Mouse (Mus musculus): ENCODE measurements around the gene Gal3st2b. TPM values are rescaled to one million over a fixed set of nuclear protein-coding genes. Genes with fewer than 3 reads are reported as not detected.
"Not testable (repeated sequence)": the region's sequence is repeated elsewhere in the genome, so short reads cannot be mapped to it uniquely, and the experiment has no call there.

Gene Gal3st2b
- polyA plus RNA-seq, 1 experiment from 2014 or later = not detected

DNA sequence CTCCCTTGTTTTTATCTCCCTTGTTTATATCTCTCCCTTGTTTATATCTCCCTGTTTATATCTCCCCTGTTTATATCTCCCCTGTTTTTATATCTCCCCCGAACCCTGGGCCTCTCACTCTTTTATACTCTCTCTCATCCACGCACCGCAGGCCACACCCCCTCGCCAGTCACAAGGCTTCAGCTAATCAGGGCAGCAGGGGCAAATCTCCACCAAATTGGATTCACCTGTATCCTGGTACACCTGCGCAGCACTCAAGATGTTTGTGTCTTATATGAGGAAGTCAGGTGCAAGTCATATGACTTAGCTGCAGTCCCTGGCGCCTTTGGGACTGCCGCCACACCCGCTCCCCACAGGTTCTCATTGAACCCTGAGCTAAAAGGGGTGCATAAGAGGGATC lies 72.1 kb downstream of the Gal3st2b start, which contains the start of gene Gal3st2c:
Gal3st2c (plus strand) TSS at position 301 of the 400 bp plus-strand sequence.
- ATAC-seq (replicated peaks; ENCODE audit: insufficient number of reproducible peaks, low FRiP score, low TSS enrichment); H3K27me3 ChIP-seq (ENCODE audit: control insufficient read depth, insufficient read depth, low read length); H3K9me3 ChIP-seq (replicated peaks; ENCODE audit: control insufficient read depth, low read length); H3K27ac ChIP-seq (ENCODE audit: low read depth, low read length); H3K4me3 ChIP-seq (ENCODE audit: low read depth, low read length); H3K36me3 ChIP-seq (ENCODE audit: control insufficient read depth, insufficient read depth, low read length); H3K4me1 ChIP-seq (ENCODE audit: control insufficient read depth, insufficient read depth, low read length); H3K9ac ChIP-seq (ENCODE audit: low read depth, low read length); H3K4me2 ChIP-seq: not testable (repeated sequence)
- WGBS (ENCODE audit: insufficient replicate concordance) = 78% methylated on average over 7 of the region's 8 CpGs

DNA sequence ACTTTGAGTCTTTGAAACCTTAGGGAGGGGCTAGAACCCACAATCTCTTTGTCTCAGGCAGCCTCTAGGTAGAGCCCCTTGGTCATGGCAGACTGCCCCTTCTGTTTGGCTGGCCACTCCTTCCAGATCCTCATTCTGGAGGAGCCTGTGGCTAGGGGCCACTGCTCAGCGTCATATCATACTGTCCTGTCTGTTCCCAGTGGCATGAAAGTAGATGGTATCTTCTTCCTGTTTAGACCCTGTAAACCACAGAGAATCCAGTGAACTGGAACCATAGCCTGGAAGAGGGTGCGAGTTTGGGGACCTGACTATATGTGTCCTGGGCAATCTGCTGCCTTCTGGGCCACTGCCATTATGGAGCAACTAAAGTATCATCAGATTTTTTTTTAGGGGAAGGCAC lies 73.0 kb downstream of the Gal3st2b start:
- H3K27me3 ChIP-seq (ENCODE audit: control insufficient read depth, insufficient read depth, low read length); H3K27ac ChIP-seq (ENCODE audit: low read depth, low read length); ATAC-seq (replicated peaks; ENCODE audit: insufficient number of reproducible peaks, low FRiP score, low TSS enrichment); H3K9me3 ChIP-seq (replicated peaks; ENCODE audit: control insufficient read depth, low read length); H3K4me3 ChIP-seq (ENCODE audit: low read depth, low read length); H3K9ac ChIP-seq (ENCODE audit: low read depth, low read length); H3K4me1 ChIP-seq (ENCODE audit: control insufficient read depth, insufficient read depth, low read length); H3K36me3 ChIP-seq (ENCODE audit: control insufficient read depth, insufficient read depth, low read length); H3K4me2 ChIP-seq: not testable (repeated sequence)
- 74% methylated on average over 2 of the region's 2 CpGs for WGBS (ENCODE audit: insufficient replicate concordance)

DNA sequence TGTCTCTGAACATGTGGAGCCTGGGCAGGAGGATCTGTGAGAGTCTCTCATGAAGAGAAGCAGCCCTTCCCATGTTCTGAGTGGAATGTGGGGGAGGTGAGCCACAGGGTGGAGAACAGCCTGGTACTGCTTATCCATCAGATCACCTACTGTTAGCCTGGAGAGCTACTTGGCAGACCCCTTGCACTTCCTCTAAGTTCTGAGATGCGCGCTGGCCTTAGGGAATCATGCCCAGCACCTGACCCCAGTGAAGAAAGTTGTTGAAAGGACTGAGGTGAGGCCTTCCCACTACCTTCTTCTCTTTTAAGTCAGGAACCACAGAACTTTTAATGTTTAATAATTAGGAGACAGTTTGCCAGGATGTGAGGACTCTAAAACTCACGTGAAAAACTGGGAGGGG lies 73.4 kb downstream of the Gal3st2b start:
- ATAC-seq (replicated peaks; ENCODE audit: insufficient number of reproducible peaks, low FRiP score, low TSS enrichment); H3K4me3 ChIP-seq (ENCODE audit: low read depth, low read length); H3K36me3 ChIP-seq (ENCODE audit: control insufficient read depth, insufficient read depth, low read length); H3K27me3 ChIP-seq (ENCODE audit: control insufficient read depth, insufficient read depth, low read length); H3K9ac ChIP-seq (ENCODE audit: low read depth, low read length); H3K27ac ChIP-seq (ENCODE audit: low read depth, low read length); H3K4me2 ChIP-seq; H3K9me3 ChIP-seq (replicated peaks; ENCODE audit: control insufficient read depth, low read length); H3K4me1 ChIP-seq (ENCODE audit: control insufficient read depth, insufficient read depth, low read length): not testable (repeated sequence)
- WGBS (ENCODE audit: insufficient replicate concordance) = 74% methylated on average over 3 of the region's 3 CpGs

Other genes with a start within 250 kb of the Gal3st2b start
- 29.2 and 33.2 TPM in 2 replicates for gene Bok, start 232.7 kb upstream of the Gal3st2b start, polyA plus RNA-seq (2014; fragmentation: Nextera tagmentation; extraction: Ambion mirVana)
- gene Atg4b, start 166.8 kb upstream of the Gal3st2b start, polyA plus RNA-seq (2014; fragmentation: Nextera tagmentation; extraction: Ambion mirVana) = 70.6 and 70.9 TPM in 2 replicates
- gene Thap4, start 163.4 kb upstream of the Gal3st2b start, polyA plus RNA-seq (2014; fragmentation: Nextera tagmentation; extraction: Ambion mirVana) = 49.5 and 53.3 TPM in 2 replicates
- 201 and 206 TPM in 2 replicates for gene Dtymk, start 116.4 kb upstream of the Gal3st2b start, polyA plus RNA-seq (2014; fragmentation: Nextera tagmentation; extraction: Ambion mirVana)
- gene Ing5, start 114.3 kb upstream of the Gal3st2b start, polyA plus RNA-seq (2014; fragmentation: Nextera tagmentation; extraction: Ambion mirVana) = 14.4 and 15.5 TPM in 2 replicates
- 12.0 and 12.9 TPM in 2 replicates for gene D2hgdh, start 93.4 kb upstream of the Gal3st2b start, polyA plus RNA-seq (2014; fragmentation: Nextera tagmentation; extraction: Ambion mirVana)
- 0.17 TPM in 1 of 2 replicates, not detected in the other for gene Gal3st2, start 57.0 kb upstream of the Gal3st2b start, polyA plus RNA-seq (2014; fragmentation: Nextera tagmentation; extraction: Ambion mirVana)
- gene Gal3st2c, start 72.2 kb downstream of the Gal3st2b start, polyA plus RNA-seq (2014; fragmentation: Nextera tagmentation; extraction: Ambion mirVana) = not detected in 2 replicates
- not detected in 2 replicates for gene Neu4, start 102.1 kb downstream of the Gal3st2b start, polyA plus RNA-seq (2014; fragmentation: Nextera tagmentation; extraction: Ambion mirVana)
- 0.10 and 0.14 TPM in 2 replicates for gene Pdcd1, start 134.2 kb downstream of the Gal3st2b start, polyA plus RNA-seq (2014; fragmentation: Nextera tagmentation; extraction: Ambion mirVana)